Mouse (Mus musculus): ENCODE measurements around the gene Kcnn1. TPM values are rescaled to one million over a fixed set of nuclear protein-coding genes. Genes with fewer than 3 reads are reported as not detected.

Gene Kcnn1
- polyA plus RNA-seq (2014; fragmentation: Nextera tagmentation; extraction: Ambion mirVana): 0.54 and 0.72 TPM in 2 replicates

DNA sequence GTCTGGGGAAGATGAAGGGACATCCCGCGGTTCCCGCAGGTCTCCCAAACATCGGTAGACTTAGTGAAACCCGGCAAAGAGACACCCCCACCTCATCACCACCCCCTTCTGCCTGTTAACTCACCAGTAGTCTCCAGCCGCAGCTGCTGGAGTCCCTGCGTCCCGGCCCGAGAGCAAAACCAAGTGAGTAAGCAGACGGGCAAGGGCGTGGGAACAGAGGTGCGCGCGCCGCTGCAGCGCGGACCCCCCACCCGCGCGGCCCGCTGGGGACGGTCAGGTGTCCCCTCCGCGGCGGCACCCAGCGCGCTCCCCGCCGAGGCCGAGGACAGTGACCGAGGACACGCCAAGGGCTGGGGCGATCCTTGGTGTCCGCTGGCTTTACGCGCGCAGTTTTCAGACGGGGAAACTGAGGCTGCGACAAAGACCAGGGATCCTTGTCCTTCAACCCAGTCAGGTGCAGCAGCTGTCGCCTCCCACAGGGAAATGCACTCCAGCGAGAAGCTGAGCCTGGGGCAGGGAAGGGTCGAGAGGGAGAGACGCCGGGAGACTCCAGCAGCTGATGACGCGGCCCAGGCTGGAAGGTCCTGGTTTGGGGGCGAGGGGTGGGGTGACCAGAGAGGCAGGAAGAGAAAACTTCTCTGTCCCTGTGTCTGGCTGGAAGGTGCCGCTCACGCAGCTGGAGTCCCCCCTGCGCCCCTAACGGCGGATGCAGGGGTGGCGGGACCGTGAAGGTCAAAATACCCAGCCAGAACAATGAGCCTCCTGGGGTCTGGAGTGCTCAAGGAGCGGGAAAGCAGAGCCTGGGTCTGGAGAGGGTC is at the start of gene Kcnn1:
TSS of gene Kcnn1 (minus strand) at position 435 of the 818 bp plus-strand sequence.
- Histone ChIP-seq H3K4me2 (peak within 1 kb of the TSS; percentile 69), H3K4me3 (ENCODE audit: low read depth, low read length) (peak within 1 kb of the TSS; percentile 55), H3K4me1 (ENCODE audit: insufficient read depth) (peaks cover 15% of the 10 kb centered on the region), H3K9ac (peak within 1 kb of the TSS; percentile 50), H3K27ac (ENCODE audit: low read depth) (no peak within 1 kb of the TSS), H3K36me3 (ENCODE audit: insufficient read depth) (peaks cover 6% of the 10 kb centered on the region; the same call in 1 of the 2 replicates), H3K27me3 (ENCODE audit: insufficient read depth, low read length) (peaks cover 37% of the 10 kb centered on the region), H3K9me3 (ENCODE audit: low read depth, low read length) (no peaks in the 10 kb centered on the region)
- WGBS: under 1% methylated on average over 54 of the region's 55 CpGs
- DNase-seq: peak; percentile 48
- no peak for ATAC-seq (ENCODE audit: insufficient read depth)
- TF ChIP-seq CTCF (IDR thresholded peaks at IDR 0.05; ENCODE audit: low read depth): peak; percentile 58

DNA sequence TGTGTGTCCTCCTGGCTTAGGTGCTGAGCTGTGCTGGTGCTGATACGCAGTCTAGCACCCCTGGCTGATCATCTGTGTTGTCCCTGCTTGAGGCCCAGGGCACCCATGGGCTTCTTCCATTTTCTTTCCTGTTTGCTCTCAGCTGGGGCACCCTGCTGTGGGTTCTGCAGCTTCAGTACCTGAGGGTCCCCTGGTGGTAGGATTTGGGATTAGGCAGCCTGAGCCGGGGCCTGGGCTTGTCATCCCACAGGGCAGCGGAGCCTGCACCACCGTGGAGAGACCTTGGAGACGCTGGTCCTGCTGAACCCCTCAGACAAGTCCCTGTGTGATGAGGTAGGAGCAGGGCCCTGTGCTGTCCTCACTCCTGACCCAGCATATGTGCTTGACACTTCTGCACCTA is 48.5 kb upstream of the Kcnn1 start:
- Histone ChIP-seq H3K9me3 (ENCODE audit: low read depth, low read length) (no peaks in the 10 kb centered on the region), H3K4me3 (ENCODE audit: low read depth, low read length) (no peak overlapping the region), H3K27me3 (ENCODE audit: insufficient read depth, low read length) (no peaks in the 10 kb centered on the region), H3K4me2 (no peak overlapping the region), H3K9ac (no peak overlapping the region), H3K36me3 (ENCODE audit: insufficient read depth) (peaks cover 59% of the 10 kb centered on the region), H3K4me1 (ENCODE audit: insufficient read depth) (peaks cover 7% of the 10 kb centered on the region), H3K27ac (ENCODE audit: low read depth) (no peak overlapping the region)
- 78% methylated on average over 5 of the region's 5 CpGs for WGBS
- DNase-seq (no peak), ATAC-seq (ENCODE audit: insufficient read depth) (no peak)
- peak; percentile 47 for TF ChIP-seq CTCF (IDR thresholded peaks at IDR 0.05; ENCODE audit: low read depth)

DNA sequence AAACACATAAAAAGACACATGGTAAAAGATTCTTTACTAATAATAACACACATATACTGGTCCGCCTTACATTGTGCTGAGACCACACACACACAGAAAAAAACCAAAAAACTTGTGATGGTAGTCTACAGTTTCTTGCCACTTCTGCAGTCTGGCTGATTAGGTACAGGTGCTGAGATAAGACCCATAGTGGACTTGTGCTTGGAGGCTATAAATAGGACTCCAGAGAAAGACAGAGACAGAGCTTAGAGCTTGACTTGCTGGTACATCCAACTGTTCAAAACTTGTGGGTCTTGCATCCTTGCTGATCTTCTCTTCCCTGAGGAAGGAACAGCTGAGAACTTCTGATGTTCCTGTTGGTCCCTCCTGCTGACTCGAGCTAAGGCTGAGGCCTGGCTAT is 44.5 kb upstream of the Kcnn1 start:
- Histone ChIP-seq H3K36me3 (ENCODE audit: insufficient read depth) (peaks cover 20% of the 10 kb centered on the region), H3K9me3 (ENCODE audit: low read depth, low read length) (no peaks in the 10 kb centered on the region), H3K4me3 (ENCODE audit: low read depth, low read length) (no peak overlapping the region), H3K27ac (ENCODE audit: low read depth) (no peak overlapping the region), H3K4me1 (ENCODE audit: insufficient read depth) (peaks cover 15% of the 10 kb centered on the region), H3K9ac (no peak overlapping the region), H3K4me2 (no peak overlapping the region), H3K27me3 (ENCODE audit: insufficient read depth, low read length) (no peaks in the 10 kb centered on the region)
- no peak for ATAC-seq (ENCODE audit: insufficient read depth)
- 87% methylated on average over 2 of the region's 2 CpGs for WGBS
- TF ChIP-seq CTCF (IDR thresholded peaks at IDR 0.05; ENCODE audit: low read depth): no peak
- DNase-seq: no peak

DNA sequence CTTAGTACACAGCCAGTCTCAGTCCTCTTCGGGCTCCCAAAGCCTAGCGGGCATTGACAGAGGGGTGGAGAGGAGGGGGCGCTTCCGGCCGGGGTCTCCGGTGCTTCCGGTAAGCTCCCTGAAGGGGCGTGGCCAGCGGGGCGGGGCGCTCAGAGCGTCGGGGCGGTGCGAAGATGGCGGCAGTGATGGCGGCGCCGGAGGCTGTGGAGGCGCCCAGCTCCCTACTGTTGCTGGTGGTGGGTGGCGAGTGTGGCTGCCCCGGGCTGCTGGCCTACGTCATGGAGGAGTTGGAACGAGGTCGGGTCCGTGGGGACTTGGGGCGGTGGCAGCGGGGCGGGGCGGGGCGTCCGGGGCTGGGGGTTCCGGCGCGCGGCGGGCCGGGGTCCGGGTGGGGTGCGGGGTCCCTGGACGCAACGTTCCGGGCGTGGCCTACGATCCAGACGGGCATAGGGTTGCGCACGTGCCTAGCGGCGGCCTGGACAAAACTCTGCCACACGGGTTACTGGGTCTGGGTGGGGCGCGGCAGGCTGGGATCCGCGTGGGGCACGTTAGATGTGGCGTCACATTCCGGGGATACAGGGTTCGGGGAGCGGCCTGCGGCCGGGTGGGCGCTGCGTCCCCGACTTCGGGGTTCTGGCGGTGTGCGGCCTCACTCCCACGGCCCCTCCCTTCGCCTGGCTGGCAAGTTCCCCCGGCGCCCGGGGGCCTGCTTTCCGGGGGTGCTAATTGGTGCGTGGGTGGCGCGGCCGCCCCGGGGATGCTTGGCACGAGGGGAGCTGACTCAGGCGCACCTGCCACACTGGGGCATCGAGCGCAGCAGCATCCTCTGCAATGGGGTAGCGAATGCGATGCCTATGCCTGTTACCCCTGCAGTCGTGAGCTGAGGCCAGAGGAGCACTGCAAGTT is 43.0 kb upstream of the Kcnn1 start, which contains the start of gene Map1s:
TSS of gene Map1s (plus strand) at position 102 of the 906 bp plus-strand sequence.
- WGBS: under 1% methylated on average over 71 of the region's 86 CpGs
- H3K4me2 ChIP-seq: peak within 1 kb of the TSS; percentile 93
- H3K27ac ChIP-seq (ENCODE audit: low read depth): peak within 1 kb of the TSS; percentile 94
- peaks cover 5% of the 10 kb centered on the region; the same call in 1 of the 2 replicates for H3K36me3 ChIP-seq (ENCODE audit: insufficient read depth)
- H3K9me3 ChIP-seq (ENCODE audit: low read depth, low read length): no peaks in the 10 kb centered on the region
- peak within 1 kb of the TSS; percentile 93 for H3K9ac ChIP-seq
- H3K4me3 ChIP-seq (ENCODE audit: low read depth, low read length): peak within 1 kb of the TSS; percentile 89
- peaks cover 15% of the 10 kb centered on the region for H3K4me1 ChIP-seq (ENCODE audit: insufficient read depth)
- peaks cover 3% of the 10 kb centered on the region; the same call in 1 of the 2 replicates for H3K27me3 ChIP-seq (ENCODE audit: insufficient read depth, low read length)
- no peak for TF ChIP-seq CTCF (IDR thresholded peaks at IDR 0.05; ENCODE audit: low read depth)
- ATAC-seq (ENCODE audit: insufficient read depth) (peak; percentile 92), DNase-seq (peak; percentile 96)

DNA sequence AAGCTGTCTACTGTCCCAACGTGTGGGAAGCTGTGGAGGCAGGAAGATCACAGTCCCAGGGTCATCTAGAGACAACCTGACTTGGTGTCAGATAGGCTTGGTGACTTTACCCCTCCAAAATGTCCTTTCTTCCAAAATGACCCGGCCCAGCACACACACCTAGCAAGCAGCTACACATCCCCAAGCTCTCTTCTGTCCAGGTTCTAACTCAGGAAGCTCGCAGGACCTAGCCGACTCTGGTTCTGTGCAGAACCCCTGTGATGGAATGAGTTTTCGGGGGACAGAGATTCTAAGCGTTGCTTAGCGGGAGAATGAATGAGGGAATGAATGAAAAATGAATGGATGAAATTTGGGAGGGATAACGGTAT is 42.4 kb upstream of the Kcnn1 start:
- Histone ChIP-seq H3K9me3 (ENCODE audit: low read depth, low read length) (no peaks in the 10 kb centered on the region), H3K4me2 (peak overlapping the region; percentile 93), H3K27ac (ENCODE audit: low read depth) (peak overlapping the region; percentile 65), H3K9ac (peak overlapping the region; percentile 93), H3K4me1 (ENCODE audit: insufficient read depth) (peaks cover 15% of the 10 kb centered on the region), H3K4me3 (ENCODE audit: low read depth, low read length) (peak overlapping the region; percentile 89), H3K27me3 (ENCODE audit: insufficient read depth, low read length) (peaks cover 3% of the 10 kb centered on the region; the same call in 1 of the 2 replicates), H3K36me3 (ENCODE audit: insufficient read depth) (no peaks in the 10 kb centered on the region)
- DNase-seq (no peak), ATAC-seq (ENCODE audit: insufficient read depth) (peak; percentile 22; the same call in 1 of the 2 replicates)
- WGBS: 21% methylated on average over 8 of the region's 8 CpGs
- no peak for TF ChIP-seq CTCF (IDR thresholded peaks at IDR 0.05; ENCODE audit: low read depth)

DNA sequence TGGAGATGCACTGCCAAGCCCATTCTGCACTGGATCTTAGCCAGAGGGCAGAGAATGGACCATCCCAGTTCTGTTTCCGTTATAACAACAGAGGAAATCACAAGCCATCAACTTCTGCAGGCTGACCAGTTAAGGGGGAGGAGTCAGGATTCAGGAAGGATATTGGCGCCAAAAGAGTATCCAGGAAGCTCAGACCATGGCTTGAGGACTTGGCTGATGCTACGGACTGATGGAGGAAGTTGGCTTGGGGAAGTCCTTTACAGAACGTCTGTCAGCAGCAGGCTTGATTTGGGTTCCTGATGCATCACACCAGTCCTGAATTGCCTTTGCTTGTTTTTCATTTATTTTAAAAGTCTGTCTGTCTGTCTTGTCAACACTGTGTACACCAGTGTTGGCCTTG is 41.5 kb upstream of the Kcnn1 start:
- H3K27ac ChIP-seq (ENCODE audit: low read depth): no peak overlapping the region
- peaks cover 15% of the 10 kb centered on the region for H3K4me1 ChIP-seq (ENCODE audit: insufficient read depth)
- DNase-seq (peak; percentile 63), ATAC-seq (ENCODE audit: insufficient read depth) (no peak)
- no peak for TF ChIP-seq CTCF (IDR thresholded peaks at IDR 0.05; ENCODE audit: low read depth)
- H3K4me3 ChIP-seq (ENCODE audit: low read depth, low read length): no peak overlapping the region
- WGBS: 46% methylated on average over 4 of the region's 4 CpGs
- H3K36me3 ChIP-seq (ENCODE audit: insufficient read depth): no peaks in the 10 kb centered on the region
- H3K9me3 ChIP-seq (ENCODE audit: low read depth, low read length): no peaks in the 10 kb centered on the region
- no peak overlapping the region for H3K9ac ChIP-seq
- no peak overlapping the region for H3K4me2 ChIP-seq
- H3K27me3 ChIP-seq (ENCODE audit: insufficient read depth, low read length): peaks cover 3% of the 10 kb centered on the region; the same call in 1 of the 2 replicates

Measured in lung, embryonic 14.5 days (tissue).